Mouse (Mus musculus) heart, adult 11 months (tissue): ENCODE measurements around the gene Dmtf1.

Experiments used
- DNase-seq: peaks from one replicate; pipeline ENCODE4 v3.0.0; 2022

The Dmtf1 gene

DNA sequence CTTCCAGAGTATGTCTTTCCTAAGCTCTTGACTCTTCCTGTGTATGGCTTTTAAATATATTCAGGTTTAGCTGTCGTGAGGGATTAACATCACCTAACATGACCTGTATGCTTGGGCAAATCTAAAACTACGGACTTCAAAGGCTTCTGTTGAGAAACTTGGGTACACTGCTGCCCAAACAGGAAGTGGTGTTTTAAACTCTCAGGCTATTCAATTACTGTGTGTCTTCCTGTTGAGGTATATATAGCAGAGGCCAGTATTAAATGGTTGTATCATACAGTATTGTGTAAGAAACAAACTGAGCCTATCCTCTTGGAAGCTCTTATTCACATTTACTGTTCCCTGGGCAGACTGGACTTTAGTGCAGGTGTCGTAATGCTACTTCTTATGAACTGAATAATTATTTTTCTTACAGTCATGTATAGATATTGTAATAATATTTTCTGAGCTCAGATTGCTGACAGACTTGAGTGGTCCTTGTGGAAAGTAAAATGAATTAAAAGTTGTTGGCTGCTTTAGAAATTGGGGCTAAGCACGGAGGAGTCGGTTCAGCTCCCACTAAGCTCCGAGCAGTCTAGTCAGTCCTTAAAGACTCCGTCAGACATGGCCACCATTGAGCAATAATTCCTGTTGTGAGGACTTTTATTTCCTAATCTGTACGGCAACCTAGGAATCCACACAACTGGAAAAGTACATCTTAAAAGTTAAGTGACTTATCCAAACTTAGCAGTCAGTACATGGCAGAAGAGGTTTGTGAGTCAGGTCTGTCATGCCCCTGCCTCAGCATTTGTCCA is 54.1 kb downstream of the Dmtf1 start:
- DNase-seq, result no peak

- no peak for DNase-seq
Measured at GRCm38 (mm10) chr5:9106806-9107205, 54.8 kb downstream of the Dmtf1 start.

- DNase-seq, result no peak
Measured at GRCm38 (mm10) chr5:9103958-9104357, 57.6 kb downstream of the Dmtf1 start.

DNA sequence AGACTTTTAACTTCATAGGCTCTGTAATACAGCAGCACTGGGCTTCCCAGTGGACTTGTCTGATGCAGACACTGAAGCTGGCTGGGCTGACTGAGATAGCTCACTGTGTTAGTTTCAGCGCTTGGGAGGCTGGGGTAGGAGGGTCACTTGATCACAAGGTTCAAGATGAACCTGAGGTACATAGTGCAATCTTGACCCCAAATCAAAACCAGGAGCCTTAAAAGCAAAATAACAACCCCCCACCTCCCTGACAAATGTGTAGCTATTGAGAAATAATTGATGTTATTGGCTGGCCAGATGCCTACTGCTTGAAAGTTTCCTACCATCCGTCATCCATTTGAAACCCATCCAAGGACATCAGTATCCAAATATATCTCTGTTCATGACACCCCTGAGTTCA is 58.9 kb downstream of the Dmtf1 start:
- DNase-seq, result no peak

DNA sequence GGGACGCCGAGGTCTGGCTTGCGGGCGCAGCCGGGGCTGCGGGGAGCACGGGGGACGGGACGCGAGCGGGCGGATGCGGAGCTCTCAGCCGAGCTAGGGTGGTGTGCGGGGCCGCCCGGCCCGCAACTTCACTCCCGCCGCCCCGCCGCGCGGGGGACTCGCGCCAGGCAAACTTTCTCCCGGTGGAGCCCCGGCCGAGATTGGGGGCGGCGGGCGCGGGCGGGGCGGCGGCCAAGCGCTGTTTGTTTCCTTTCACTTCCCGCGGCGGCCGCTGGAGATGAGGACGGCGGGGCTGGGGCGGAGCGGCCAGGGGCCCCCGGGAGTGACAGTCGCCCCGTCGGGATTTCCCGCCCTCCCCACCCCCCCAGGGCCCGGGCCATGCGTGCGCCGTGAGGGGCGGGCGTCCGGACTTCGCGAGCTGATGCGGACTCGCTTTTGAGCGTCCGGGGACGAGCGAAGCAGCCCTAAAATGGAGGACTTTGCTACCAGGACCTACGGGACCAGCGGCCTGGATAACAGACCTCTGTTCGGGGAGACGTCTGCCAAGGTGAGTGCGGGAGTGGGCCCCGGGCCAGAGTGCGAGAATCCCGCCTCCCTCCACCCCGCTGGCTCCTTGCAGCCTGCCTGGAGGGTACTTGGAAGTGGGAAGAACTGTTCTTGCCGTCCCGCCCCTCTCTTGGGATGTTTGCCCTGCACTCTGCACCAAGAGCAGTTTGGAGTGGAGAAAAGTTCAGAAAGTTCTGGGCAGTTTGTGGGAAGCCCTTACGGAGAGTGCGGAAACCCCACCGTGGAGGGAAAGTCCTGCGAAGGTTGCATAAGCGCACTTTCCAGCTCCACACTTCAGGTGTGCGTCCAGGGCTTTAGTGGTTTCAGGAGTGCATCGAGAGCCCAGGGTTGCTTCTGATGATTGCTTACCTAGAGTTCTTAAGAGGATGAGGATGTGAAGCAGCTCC is 60.5 kb downstream of the Dmtf1 start:
- DNase-seq, result peak; percentile 97

DNA sequence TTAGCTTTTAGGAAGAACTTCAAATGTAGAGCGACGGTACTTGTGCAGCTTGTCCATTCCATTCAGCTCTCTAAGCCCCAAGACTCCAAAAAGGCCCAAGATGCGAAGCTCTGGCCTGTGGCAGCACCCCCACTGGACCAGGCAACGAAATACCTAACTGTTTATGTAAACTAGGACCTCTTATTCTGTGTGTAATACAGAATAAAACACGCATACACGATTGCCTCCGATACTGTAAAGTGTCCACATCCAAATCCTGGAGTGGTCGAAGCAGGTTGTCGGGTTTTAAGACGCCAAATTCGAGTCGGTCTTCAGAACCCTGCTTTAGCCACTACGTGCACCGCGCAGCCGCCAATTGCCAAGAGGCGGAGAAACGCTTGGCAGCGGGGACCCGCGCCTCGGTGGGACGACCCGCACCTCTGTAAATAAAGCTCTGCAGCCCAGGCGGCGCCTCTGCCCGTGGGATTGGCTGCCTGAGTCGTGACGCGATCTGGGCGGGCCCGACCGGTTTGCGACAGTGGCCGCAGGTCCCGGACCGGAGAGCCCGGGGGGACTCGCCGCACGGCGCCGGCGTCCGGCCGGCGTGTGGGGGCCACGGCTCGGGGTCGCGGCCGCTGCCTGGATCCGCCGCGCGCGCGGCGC is 61.2 kb downstream of the Dmtf1 start, which contains the start of gene Tmem243:
TSS of gene Tmem243 (plus strand) at position 462 of the 642 bp plus-strand sequence.
- DNase-seq, result peak; percentile 100

DNA sequence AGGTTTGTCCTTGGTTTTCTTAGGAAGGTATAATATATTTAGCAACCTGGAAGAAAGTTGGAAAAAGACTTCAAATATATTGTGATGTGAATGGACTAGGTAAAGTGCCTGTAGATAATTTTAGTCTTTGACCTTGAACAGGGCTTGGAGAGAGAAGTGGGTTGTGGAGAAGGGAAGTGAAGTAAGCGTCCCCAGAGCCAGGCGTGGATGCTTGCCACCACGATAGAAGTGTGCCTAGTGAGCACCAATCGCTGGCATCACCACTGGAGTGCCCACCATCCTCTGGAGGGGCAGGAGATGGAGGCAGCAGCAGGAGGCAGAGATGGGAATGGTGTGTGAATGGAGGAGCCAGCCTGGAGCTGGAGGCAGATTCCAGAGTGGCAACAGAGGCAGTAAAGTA is 68.1 kb downstream of the Dmtf1 start:
- no peak for DNase-seq

DNA sequence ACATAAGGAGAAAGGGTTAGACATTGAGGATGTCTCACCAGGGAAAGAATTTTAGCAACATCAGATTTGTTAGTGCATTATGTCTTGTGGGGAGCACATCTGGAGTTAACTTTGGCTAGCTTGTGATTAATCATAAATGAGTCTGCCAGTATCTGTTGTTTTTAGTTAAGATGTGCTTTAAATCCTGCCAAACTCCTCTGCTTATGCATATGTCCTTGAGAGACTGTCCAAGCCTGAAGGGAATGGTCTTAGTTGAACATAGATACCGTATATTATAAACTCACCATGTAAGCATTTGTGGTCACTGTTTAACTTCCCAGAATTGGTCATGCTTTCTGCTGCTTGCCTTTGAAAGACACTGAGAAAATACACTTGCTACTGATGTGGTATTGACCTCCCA is 68.9 kb downstream of the Dmtf1 start:
- DNase-seq, result no peak

DNA sequence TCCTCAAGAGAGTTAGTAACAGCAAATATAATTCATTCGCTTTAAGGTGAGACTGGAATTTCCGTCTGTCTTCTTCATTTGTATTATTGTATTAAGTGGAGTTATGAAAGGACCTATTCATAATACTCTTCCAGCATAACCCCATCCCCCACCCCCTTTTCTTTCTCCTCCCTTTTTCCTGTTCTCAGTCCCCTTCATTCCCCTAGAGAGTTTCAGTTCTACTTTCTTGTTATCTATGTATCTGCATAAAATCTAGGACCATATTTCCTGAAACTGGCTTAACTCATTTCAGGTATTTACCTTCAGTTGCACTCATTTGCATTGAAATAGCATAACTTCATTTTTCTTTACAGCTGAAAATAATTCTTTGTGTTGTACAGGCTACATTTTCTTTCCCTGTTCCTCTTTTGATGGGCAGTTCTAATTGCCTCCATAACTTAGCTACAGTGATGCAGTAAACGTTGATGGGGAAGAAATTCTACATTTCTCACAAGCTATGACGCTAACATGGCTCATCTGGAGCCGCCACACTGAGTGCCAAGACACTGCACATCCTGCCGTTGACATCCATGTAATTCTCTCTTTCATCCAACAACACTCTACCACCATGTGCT is 71.0 kb downstream of the Dmtf1 start:
- no peak for DNase-seq

GRCm38 (mm10) chr5:9086924-9087719 is 74.5 kb downstream of the Dmtf1 start:
- DNase-seq, result no peak

DNA sequence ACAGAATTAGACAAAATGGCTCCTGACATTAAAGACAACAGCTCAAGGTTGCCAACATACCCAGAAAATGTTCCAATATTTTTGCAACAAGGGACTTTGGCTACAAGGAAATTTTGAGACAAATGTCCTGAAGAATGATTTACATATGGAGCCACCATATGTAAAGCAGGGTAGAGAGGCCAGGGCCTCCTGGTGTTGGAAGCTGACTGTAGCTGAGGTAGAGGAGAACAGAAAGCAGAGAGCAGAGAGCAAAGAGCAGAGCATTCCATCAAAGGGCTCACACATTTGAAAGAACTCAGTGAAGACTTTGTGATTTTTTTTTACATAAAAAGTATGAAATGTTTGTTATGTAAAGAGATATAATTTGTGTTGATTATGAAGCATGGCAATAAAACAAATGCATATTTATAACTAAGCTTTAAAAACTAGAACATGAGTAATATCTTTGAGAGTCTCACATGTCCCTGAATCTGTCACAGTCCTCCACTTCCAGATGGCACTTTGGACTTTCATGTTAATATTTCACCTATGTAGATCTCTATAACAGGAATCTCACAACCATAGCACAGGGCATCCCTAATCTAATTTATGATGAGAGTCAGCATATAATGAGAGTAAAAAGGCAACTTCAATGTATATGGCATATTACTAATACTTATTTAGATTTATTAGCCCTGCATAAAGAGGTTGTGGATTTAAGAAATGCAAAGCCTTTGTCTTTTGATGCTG is 81.6 kb downstream of the Dmtf1 start:
- no peak for DNase-seq

- no peak for DNase-seq
Measured at GRCm38 (mm10) chr5:9073177-9073854, 88.3 kb downstream of the Dmtf1 start.

- DNase-seq, result no peak
Measured at GRCm38 (mm10) chr5:9071360-9071759, 90.2 kb downstream of the Dmtf1 start.

- peak; percentile 63 for DNase-seq
Measured at GRCm38 (mm10) chr5:9069599-9070209, 91.9 kb downstream of the Dmtf1 start.

- DNase-seq, result peak; percentile 97
Measured at GRCm38 (mm10) chr5:9068886-9069285, 92.7 kb downstream of the Dmtf1 start.
